ENCODE assay signal across 16 mouse cellular contexts in the genomic region with DNA sequence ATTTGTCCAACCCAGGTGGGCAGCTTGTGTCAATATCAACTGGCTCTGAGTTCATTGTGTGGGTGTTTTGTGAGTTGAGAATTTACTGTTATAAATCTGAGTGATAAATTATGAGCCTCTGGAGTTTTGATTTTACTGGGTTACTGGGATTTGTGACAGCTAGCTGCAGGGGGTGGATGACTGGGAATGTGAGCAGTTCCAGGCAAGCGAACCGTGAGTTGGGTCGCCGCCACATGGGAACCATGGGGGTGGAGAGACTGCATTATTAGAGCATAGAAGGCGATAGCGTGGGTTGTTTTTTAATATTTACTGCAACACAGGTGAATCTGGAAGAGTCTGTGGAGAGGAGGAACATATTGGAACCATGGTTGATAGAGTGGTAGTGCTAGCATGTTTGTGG. TPM values are rescaled to one million over a fixed set of nuclear protein-coding genes. Genes with fewer than 3 reads are reported as not detected.
A peak's percentile ranks its signal among the peaks of the same experiment; 100 is the strongest.
DNase-seq lines count a peak whose midpoint lies in the region; ATAC-seq lines count a peak whose summit lies in the region.
"Had no signal": no experiment of that assay in that cellular context is flagged by ENCODE, and none has a peak within 500 bp of the region (broad histone marks: within the 10 kb centered on the region; RNA-seq: fewer than 3 reads in every experiment).

No protein-coding gene starts in this region.

- ATAC-seq in inflammation-experienced regulatory T-cells, adult 6 months, result no peak
- ATAC-seq: CD4-positive, CD25-positive, alpha-beta regulatory T cell, adult 4 months; liver, postnatal 0 days; lung, postnatal 0 days had no signal

- intact Hi-C loops in heart, postnatal 25 days (cut with DNase I), result no loop called here

- peak; percentile 37 for DNase-seq in heart, adult 11 months
- DNase-seq in heart, postnatal 25 days (ENCODE audit: low spot score), result no peak
- peak; percentile 80 to 81 for DNase-seq in cerebellum, adult 18-20 months
- peak; percentile 83 for DNase-seq in cerebellum, postnatal 14 days
- peak; percentile 22 to 67 for DNase-seq in layer of hippocampus, postnatal 14 days (ENCODE audit: low spot score in 2 of 2)
- no peak for DNase-seq in kidney, postnatal 14 days
- DNase-seq in kidney, adult 8-10 months, result no peak
- DNase-seq: gastrocnemius, postnatal 25 days; heart, adult 2 months; heart, postnatal 14 days; kidney, adult 18-20 months; liver, postnatal 0 days; right cerebral cortex, postnatal 14 days had no signal

RNA-seq across cellular contexts. Expression of a gene that starts 11.7 kb away (rescaled TPM):
- total RNA-seq in heart, postnatal 25 days (2021), result 1 to 10 TPM; 2.2 to 3.1 TPM
- total RNA-seq in layer of hippocampus, postnatal 14 days (2021), result under 1 TPM; 0.62 to 0.99 TPM
- under 1 TPM in 2 of 3 experiments, not detected in 1; 0.39 to 0.59 TPM for polyA plus RNA-seq in inflammation-experienced regulatory T-cells, adult 6 months (2017; shearing (Covaris generic))

Comparison
In these comparisons a context has a peak if more than half of its experiments do, and no peak if none do; other contexts are left out.
1. DNase-seq: peak in heart, adult 11 months (single experiment), cerebellum, adult 18-20 months (2 of 2), cerebellum, postnatal 14 days (2 of 2) and layer of hippocampus, postnatal 14 days (2 of 2); none in heart, postnatal 25 days (single experiment), kidney, postnatal 14 days (single experiment) and kidney, adult 8-10 months (0 of 2).